15 mouse cellular contexts compared by ENCODE assay signal in the genomic region with DNA sequence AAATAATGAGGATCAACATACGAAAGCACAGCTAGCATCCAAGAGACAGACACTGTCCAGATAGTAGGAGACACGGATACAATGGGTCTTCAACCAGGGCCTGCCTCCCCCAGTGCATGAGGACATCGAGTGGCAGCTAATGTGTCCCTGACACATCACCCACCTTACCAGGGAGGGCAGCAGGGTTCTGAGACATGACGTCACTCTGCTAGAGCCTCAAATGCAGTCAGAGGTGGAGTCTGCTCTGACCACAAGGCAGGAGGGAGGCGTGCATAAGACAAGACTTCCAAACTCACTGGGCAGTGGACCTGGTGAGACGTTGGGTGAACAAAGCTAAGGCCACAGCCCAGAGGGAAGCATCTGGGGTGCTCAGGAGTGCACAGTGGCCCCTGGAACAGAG.
"Had no signal": no experiment of that assay in that cellular context is flagged by ENCODE, and none has a peak within 500 bp of the region (broad histone marks: within the 10 kb centered on the region; RNA-seq: fewer than 3 reads in every experiment).

No protein-coding gene starts in this region.

- H3K9ac ChIP-seq: kidney, embryonic 15.5 days; liver, embryonic 13.5 days; liver, postnatal 0 days; lung, embryonic 15.5 days had no signal

- H3K27me3 ChIP-seq: kidney, embryonic 15.5 days; liver, embryonic 13.5 days; lung, embryonic 15.5 days had no signal

- H3K36me3 ChIP-seq: kidney, embryonic 15.5 days; liver, embryonic 13.5 days; lung, embryonic 15.5 days had no signal

- H3K4me2 ChIP-seq: kidney, embryonic 15.5 days; liver, embryonic 13.5 days; lung, embryonic 15.5 days had no signal

- DNase-seq: kidney, adult 2 months; kidney, postnatal 14 days; liver; liver, embryonic 13.5 days; liver, postnatal 0 days; lung, postnatal 14 days; retina, postnatal 1 day; right cerebral cortex, postnatal 4 days; spleen, adult 18-20 months; thymus, adult 18-20 months; thymus, postnatal 14 days had no signal

- H3K4me1 ChIP-seq: liver, embryonic 13.5 days had no signal

- H3K4me3 ChIP-seq: kidney, embryonic 15.5 days; left cerebral cortex, adult 2 months; liver, embryonic 13.5 days; lung, embryonic 15.5 days had no signal

- H3K9me3 ChIP-seq: kidney, embryonic 15.5 days; liver, embryonic 13.5 days; lung, embryonic 15.5 days had no signal

- ATAC-seq: liver, postnatal 0 days had no signal

- H3K27ac ChIP-seq: kidney, embryonic 15.5 days; left cerebral cortex, adult 2 months; liver, embryonic 13.5 days; lung, embryonic 15.5 days; macrophage had no signal
